Mouse (Mus musculus): Measurements from ENCODE around the gene Arhgap22.

DNA sequence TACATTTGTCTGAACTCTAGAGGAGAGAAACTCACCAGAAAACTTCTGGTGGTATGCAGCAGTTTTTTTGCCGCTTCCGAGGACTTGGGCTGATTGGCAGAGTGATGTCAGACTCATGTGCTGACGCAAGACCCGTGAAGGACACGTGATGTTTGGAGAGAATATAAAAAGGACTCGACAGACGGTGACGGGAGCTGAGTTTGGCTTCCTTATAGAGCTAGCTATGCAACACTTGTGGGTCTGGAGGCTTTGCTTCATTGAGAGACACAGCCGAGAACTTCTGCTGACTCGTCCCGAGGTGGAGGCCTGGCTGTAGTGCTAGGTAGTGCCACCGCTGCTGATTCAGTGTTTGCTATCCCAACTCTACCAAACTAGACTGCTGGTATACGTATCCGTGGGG lies 10.0 kb upstream of the Arhgap22 start:
- no peak for TF ChIP-seq ZC3H11A (IDR thresholded peaks at IDR 0.05; ENCODE audit: borderline replicate concordance, low read depth, low read length)
- no peak for TF ChIP-seq ZNF384 (IDR thresholded peaks at IDR 0.05; ENCODE audit: low read depth, low read length)
- no peak for TF ChIP-seq MAFK (IDR thresholded peaks at IDR 0.05; ENCODE audit: insufficient read depth, low read depth, low read length)
